Mouse (Mus musculus): ENCODE results near the gene Arl2. TPM values are rescaled to one million over a fixed set of nuclear protein-coding genes. Genes with fewer than 3 reads are reported as not detected.
A peak's percentile ranks its signal among the peaks of the same experiment; 100 is the strongest.
"Not testable (repeated sequence)": the region's sequence is repeated elsewhere in the genome, so short reads cannot be mapped to it uniquely, and the experiment has no call there.

Arl2 gene
- polyA plus RNA-seq, 1 experiment from 2014 or later: 101 TPM

DNA sequence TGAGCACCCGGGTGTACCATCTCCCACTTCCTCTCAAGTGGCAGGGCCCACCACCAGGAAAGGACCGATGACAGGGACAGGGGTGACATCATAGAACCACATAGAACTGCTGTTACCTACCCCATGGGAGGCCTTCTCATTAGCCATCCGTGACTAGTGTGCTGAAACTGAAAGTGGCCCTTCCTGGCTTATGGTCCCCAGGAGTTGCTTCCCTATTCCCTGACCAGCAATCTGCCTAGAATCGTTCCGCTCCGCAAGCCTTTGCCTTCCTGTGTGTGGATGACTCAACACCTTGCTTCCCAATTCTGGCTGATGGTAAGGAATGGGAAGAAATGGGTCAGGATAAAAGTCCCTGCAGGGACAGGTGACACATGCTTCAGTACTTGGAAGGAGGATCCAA lies 15.9 kb upstream of the Arl2 start:
- Histone ChIP-seq H3K36me3 (ENCODE audit: control insufficient read depth, insufficient read depth, low read length) (no peaks in the 10 kb centered on the region), H3K4me1 (replicated peaks; ENCODE audit: control insufficient read depth, insufficient read depth, low read length) (no peaks in the 10 kb centered on the region), H3K9me3 (ENCODE audit: control insufficient read depth, low read length) (no peaks in the 10 kb centered on the region), H3K9ac (ENCODE audit: low read length) (no peak overlapping the region), H3K27ac (ENCODE audit: low read depth) (no peak overlapping the region), H3K4me2 (ENCODE audit: low read length) (no peak overlapping the region), H3K27me3 (replicated peaks; ENCODE audit: control insufficient read depth, insufficient read depth, low read length) (no peaks in the 10 kb centered on the region), H3K4me3 (ENCODE audit: low read depth, low read length) (no peak overlapping the region)
- ATAC-seq (replicated peaks; ENCODE audit: low FRiP score, low TSS enrichment, low read depth): no peak
- WGBS: 69% methylated on average over 6 of the region's 6 CpGs
- no peak for DNase-seq (ENCODE audit: low spot score)

DNA sequence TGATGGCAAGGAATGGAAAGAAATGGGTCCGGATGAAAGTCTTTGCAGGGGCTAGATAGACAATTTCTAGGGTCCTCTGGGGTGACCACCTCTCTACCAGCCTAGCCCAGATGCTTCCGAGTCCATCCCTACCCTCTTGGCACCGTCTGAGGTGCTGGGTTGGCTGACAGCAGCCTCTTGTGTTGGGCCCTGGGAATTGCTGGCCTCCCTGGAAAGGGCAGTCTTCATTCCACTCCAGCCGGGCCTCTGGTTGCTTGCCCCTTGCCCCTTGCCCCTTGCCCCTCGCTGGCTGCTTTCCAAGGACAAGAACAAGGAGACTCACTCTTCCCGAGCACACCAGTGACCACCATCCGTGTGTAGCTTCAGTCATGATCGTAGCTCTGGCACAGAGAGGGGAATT lies 15.0 kb upstream of the Arl2 start:
- no peaks in the 10 kb centered on the region for H3K36me3 ChIP-seq (ENCODE audit: control insufficient read depth, insufficient read depth, low read length)
- WGBS: 59% methylated on average over 8 of the region's 8 CpGs

DNA sequence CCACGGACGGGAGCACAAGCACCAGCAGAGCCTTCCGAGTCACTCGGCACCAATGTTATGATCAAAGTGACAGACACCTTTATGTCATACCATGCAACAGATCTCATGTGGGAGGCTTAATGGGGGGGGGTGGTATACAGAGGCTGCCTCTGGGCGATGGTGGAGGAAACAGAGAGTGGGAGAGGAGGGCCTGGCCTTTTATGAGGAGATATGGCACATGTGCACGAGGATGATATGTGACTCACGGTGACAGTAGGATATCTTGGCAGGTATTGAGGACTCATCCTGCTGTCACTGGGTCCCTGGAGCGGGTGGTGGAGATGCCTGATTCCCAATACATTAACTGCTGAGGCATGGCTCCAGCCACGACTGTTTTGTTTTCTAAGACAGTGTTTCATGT lies 13.8 kb upstream of the Arl2 start:
- no peaks in the 10 kb centered on the region for H3K9me3 ChIP-seq (ENCODE audit: control insufficient read depth, low read length)
- 84% methylated on average over 9 of the region's 9 CpGs for WGBS
- H3K27me3 ChIP-seq (replicated peaks; ENCODE audit: control insufficient read depth, insufficient read depth, low read length): no peaks in the 10 kb centered on the region
- H3K4me2 ChIP-seq (ENCODE audit: low read length): no peak overlapping the region
- H3K36me3 ChIP-seq (ENCODE audit: control insufficient read depth, insufficient read depth, low read length): no peaks in the 10 kb centered on the region
- DNase-seq (ENCODE audit: low spot score) (no peak), ATAC-seq (replicated peaks; ENCODE audit: low FRiP score, low TSS enrichment, low read depth) (no peak)
- H3K27ac ChIP-seq (ENCODE audit: low read depth): no peak overlapping the region
- H3K4me3 ChIP-seq (ENCODE audit: low read depth, low read length): no peak overlapping the region
- H3K9ac ChIP-seq (ENCODE audit: low read length): no peak overlapping the region
- no peaks in the 10 kb centered on the region for H3K4me1 ChIP-seq (replicated peaks; ENCODE audit: control insufficient read depth, insufficient read depth, low read length)

More for the DNA sequence above, 15.0 kb upstream of the Arl2 start:
- no peak overlapping the region for H3K27ac ChIP-seq (ENCODE audit: low read depth)
- H3K9ac ChIP-seq (ENCODE audit: low read length): no peak overlapping the region
- no peak overlapping the region for H3K4me3 ChIP-seq (ENCODE audit: low read depth, low read length)
- no peaks in the 10 kb centered on the region for H3K9me3 ChIP-seq (ENCODE audit: control insufficient read depth, low read length)
- no peaks in the 10 kb centered on the region for H3K27me3 ChIP-seq (replicated peaks; ENCODE audit: control insufficient read depth, insufficient read depth, low read length)
- no peak overlapping the region for H3K4me2 ChIP-seq (ENCODE audit: low read length)
- no peaks in the 10 kb centered on the region for H3K4me1 ChIP-seq (replicated peaks; ENCODE audit: control insufficient read depth, insufficient read depth, low read length)
- no peak for DNase-seq (ENCODE audit: low spot score)
- ATAC-seq (replicated peaks; ENCODE audit: low FRiP score, low TSS enrichment, low read depth): no peak

DNA sequence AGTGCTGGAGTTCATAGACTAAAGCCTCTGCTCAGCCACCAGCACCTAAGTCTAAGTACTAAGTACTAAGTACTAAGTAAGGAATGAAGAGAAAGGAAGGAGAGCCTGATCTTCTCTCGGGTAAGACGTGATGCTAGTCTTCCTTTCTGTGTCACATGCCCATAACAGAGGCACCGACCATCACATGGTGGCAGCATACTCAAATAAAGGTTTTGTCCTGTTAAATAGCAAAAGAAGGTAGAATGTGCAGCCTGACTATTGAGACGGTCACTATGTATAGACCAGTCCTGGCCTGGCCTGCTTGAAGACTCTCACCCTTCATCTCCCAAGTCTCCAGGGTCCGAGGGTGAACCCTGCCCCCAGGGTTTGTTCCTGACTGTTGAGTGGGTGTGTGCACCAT lies 3.5 kb upstream of the Arl2 start:
- WGBS: 79% methylated on average over 5 of the region's 5 CpGs
- no peak overlapping the region for H3K9ac ChIP-seq (ENCODE audit: low read length)
- no peaks in the 10 kb centered on the region for H3K27me3 ChIP-seq (replicated peaks; ENCODE audit: control insufficient read depth, insufficient read depth, low read length)
- no peak for DNase-seq (ENCODE audit: low spot score)
- no peaks in the 10 kb centered on the region for H3K36me3 ChIP-seq (ENCODE audit: control insufficient read depth, insufficient read depth, low read length)
- H3K4me1 ChIP-seq (replicated peaks; ENCODE audit: control insufficient read depth, insufficient read depth, low read length): peaks cover 3% of the 10 kb centered on the region
- no peak for ATAC-seq (replicated peaks; ENCODE audit: low FRiP score, low TSS enrichment, low read depth)
- no peak overlapping the region for H3K27ac ChIP-seq (ENCODE audit: low read depth)
- H3K4me2 ChIP-seq (ENCODE audit: low read length): no peak overlapping the region
- H3K9me3 ChIP-seq (ENCODE audit: control insufficient read depth, low read length): no peaks in the 10 kb centered on the region
- H3K4me3 ChIP-seq (ENCODE audit: low read depth, low read length): no peak overlapping the region

DNA sequence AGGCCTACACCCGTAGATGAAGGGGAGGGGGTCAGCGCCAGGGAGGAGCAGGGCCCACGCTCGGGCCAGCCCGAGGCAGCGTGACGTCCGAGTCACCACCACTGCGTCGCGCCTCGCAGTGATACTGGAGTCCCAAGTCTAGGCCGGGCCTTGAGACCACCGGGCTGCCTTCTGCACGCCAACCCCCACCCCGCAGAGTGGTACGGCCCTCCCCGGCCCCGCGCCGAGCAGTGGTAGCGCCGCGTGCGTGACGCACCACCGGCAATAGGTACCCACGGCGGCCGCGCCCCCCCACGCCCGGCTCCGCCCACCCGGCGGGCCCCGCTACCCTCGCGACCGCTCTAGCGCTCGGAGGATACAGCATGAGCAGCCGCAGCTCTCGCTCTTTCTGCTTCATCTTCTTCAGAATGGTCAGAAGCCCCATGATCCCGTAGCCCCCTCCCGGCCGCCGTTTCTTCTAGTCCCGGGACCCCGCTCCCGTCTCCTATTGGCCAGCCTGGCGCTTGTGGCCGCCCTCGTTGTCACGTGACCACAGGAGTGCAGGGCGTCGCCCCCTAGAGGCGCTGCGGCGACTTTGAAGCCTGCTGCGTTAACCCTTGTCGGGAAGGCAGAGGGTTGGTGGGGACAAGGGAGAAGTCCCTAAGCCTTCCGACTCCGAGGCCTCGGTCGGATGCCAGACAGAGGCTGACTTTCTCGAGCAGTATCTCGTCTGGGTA lies 512 bp downstream of the Arl2 start, which contains the start of gene Batf2:
Batf2 (plus strand) TSS at position 306 of the 716 bp plus-strand sequence.
- H3K9ac ChIP-seq (ENCODE audit: low read length): peak within 1 kb of the TSS; percentile 77
- peak; percentile 94 for ATAC-seq (replicated peaks; ENCODE audit: low FRiP score, low TSS enrichment, low read depth)

DNA sequence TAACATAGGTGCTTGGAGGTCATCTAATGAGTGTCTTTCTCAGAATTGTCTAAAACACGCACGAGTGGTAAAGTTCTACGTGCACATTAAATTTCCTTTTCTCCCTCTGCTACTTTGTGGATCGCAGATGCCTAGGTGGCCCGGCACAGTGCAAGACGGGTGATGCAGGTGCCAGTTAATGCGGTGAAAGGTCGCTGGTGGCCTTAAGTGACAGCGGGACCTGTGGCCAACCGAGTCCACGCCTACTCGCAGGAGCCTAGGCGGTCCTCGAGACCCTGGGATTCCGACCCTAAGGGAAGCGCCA lies 1.0 kb downstream of the Arl2 start:
- no peaks in the 10 kb centered on the region for H3K27me3 ChIP-seq (replicated peaks; ENCODE audit: control insufficient read depth, insufficient read depth, low read length)
- 6% methylated on average over 16 of the region's 16 CpGs for WGBS
- ATAC-seq (replicated peaks; ENCODE audit: low FRiP score, low TSS enrichment, low read depth) (no peak), DNase-seq (ENCODE audit: low spot score) (no peak)
- peaks cover 5% of the 10 kb centered on the region for H3K4me1 ChIP-seq (replicated peaks; ENCODE audit: control insufficient read depth, insufficient read depth, low read length)
- peak overlapping the region; percentile 61 for H3K4me3 ChIP-seq (ENCODE audit: low read depth, low read length)
- H3K4me2 ChIP-seq (ENCODE audit: low read length): peak overlapping the region; percentile 79
- peak overlapping the region; percentile 94 for H3K27ac ChIP-seq (ENCODE audit: low read depth)
- no peaks in the 10 kb centered on the region for H3K9me3 ChIP-seq (ENCODE audit: control insufficient read depth, low read length)
- peak overlapping the region; percentile 77 for H3K9ac ChIP-seq (ENCODE audit: low read length)
- peaks cover 17% of the 10 kb centered on the region; the same call in 1 of the 2 replicates for H3K36me3 ChIP-seq (ENCODE audit: control insufficient read depth, insufficient read depth, low read length)

More for the DNA sequence above, 512 bp downstream of the Arl2 start, which contains the start of gene Batf2:
- peak within 1 kb of the TSS; percentile 79 for H3K4me2 ChIP-seq (ENCODE audit: low read length)
- H3K9me3 ChIP-seq (ENCODE audit: control insufficient read depth, low read length): no peaks in the 10 kb centered on the region
- DNase-seq (ENCODE audit: low spot score): peak; percentile 98
- WGBS: under 1% methylated on average over 68 of the region's 68 CpGs
- H3K27ac ChIP-seq (ENCODE audit: low read depth): peak within 1 kb of the TSS; percentile 94
- H3K4me3 ChIP-seq (ENCODE audit: low read depth, low read length): peak within 1 kb of the TSS; percentile 61
- H3K4me1 ChIP-seq (replicated peaks; ENCODE audit: control insufficient read depth, insufficient read depth, low read length): peaks cover 5% of the 10 kb centered on the region
- peaks cover 12% of the 10 kb centered on the region; the same call in 1 of the 2 replicates for H3K36me3 ChIP-seq (ENCODE audit: control insufficient read depth, insufficient read depth, low read length)
- H3K27me3 ChIP-seq (replicated peaks; ENCODE audit: control insufficient read depth, insufficient read depth, low read length): no peaks in the 10 kb centered on the region

DNA sequence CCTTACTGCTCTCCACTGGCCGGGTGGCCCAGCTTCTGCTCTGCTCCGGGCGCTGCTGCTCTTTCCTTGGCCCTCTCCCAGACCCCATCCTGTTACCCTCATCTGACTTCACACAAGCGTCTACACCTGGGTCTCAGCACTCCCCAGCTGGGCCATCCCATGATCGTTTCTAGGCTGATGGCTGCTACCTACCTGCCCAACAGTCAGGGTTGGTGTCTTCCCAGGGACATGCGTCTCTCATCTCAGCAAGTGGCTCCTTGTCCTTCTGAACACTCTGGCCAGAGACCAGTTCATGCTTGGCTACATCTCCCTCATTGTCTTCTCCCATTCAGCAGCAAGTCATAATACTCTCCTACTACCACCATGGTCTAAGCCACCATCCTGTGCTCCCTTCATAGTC lies 1.6 kb downstream of the Arl2 start:
- Histone ChIP-seq H3K4me1 (replicated peaks; ENCODE audit: control insufficient read depth, insufficient read depth, low read length) (peaks cover 5% of the 10 kb centered on the region), H3K9ac (ENCODE audit: low read length) (peak overlapping the region; percentile 77), H3K36me3 (ENCODE audit: control insufficient read depth, insufficient read depth, low read length) (peaks cover 23% of the 10 kb centered on the region; the same call in 1 of the 2 replicates), H3K27me3 (replicated peaks; ENCODE audit: control insufficient read depth, insufficient read depth, low read length) (no peaks in the 10 kb centered on the region), H3K27ac (ENCODE audit: low read depth) (peak overlapping the region; percentile 94; the same call in 1 of the 2 replicates), H3K4me2 (ENCODE audit: low read length) (peak overlapping the region; percentile 79), H3K9me3 (ENCODE audit: control insufficient read depth, low read length) (no peaks in the 10 kb centered on the region), H3K4me3 (ENCODE audit: low read depth, low read length) (no peak overlapping the region)
- no peak for DNase-seq (ENCODE audit: low spot score)
- ATAC-seq (replicated peaks; ENCODE audit: low FRiP score, low TSS enrichment, low read depth): no peak
- whole genome bisulfite sequencing: 95% methylated on average over 6 of the region's 6 CpGs

DNA sequence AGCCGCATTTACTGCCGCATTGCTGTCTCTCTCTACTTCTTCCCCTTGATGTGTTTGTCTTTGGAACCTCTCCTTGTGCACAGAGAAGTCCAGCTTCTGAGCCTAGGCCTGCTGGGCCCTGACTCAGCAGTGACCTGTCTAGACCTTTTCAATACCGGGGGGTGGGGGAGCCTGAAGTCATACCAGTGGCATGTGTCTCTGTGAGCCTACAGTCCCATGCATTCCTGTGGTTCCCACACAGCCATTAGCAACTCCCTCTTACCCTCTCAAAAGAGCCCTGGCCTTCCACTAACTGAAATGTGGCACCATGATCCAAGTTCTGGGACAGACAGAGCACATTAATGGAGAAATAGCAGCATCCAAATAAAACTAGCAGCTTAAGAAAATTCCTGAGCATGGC lies 5.0 kb downstream of the Arl2 start:
- Histone ChIP-seq H3K9ac (ENCODE audit: low read length) (no peak overlapping the region), H3K36me3 (ENCODE audit: control insufficient read depth, insufficient read depth, low read length) (peaks cover 27% of the 10 kb centered on the region; the same call in 1 of the 2 replicates), H3K4me3 (ENCODE audit: low read depth, low read length) (no peak overlapping the region), H3K4me2 (ENCODE audit: low read length) (no peak overlapping the region), H3K27ac (ENCODE audit: low read depth) (no peak overlapping the region), H3K4me1 (replicated peaks; ENCODE audit: control insufficient read depth, insufficient read depth, low read length) (peaks cover 5% of the 10 kb centered on the region), H3K9me3 (ENCODE audit: control insufficient read depth, low read length) (no peaks in the 10 kb centered on the region), H3K27me3 (replicated peaks; ENCODE audit: control insufficient read depth, insufficient read depth, low read length) (no peaks in the 10 kb centered on the region)
- WGBS: 83% methylated on average over 3 of the region's 3 CpGs
- ATAC-seq (replicated peaks; ENCODE audit: low FRiP score, low TSS enrichment, low read depth): no peak
- DNase-seq (ENCODE audit: low spot score): no peak

DNA sequence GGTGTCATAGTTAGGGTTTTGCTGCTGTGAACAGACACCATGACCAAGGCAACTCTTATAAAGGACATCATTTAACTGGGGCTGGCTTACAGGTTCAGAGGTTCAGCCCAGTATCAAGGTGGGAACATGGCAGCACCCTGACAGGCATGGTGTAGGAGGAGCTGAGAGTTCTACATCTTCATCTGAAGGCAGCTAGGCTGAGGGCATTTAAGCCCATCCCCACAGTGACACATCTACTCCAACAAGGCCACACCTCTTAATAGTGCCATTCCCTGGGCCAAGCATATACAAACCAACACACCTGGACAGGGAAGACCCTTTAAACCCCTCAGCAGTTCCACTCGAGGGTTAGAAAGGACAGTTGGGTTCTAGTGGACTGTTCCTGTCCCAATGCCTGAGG lies 8.2 kb downstream of the Arl2 start:
- DNase-seq (ENCODE audit: low spot score); ATAC-seq (replicated peaks; ENCODE audit: low FRiP score, low TSS enrichment, low read depth): not testable (repeated sequence)
- WGBS: 54% methylated on average over 1 of the region's 1 CpGs

More for the DNA sequence above, 8.2 kb downstream of the Arl2 start:
- not testable (repeated sequence) for H3K4me3 ChIP-seq (ENCODE audit: low read depth, low read length); H3K4me2 ChIP-seq (ENCODE audit: low read length); H3K9ac ChIP-seq (ENCODE audit: low read length); H3K27me3 ChIP-seq (replicated peaks; ENCODE audit: control insufficient read depth, insufficient read depth, low read length); H3K9me3 ChIP-seq (ENCODE audit: control insufficient read depth, low read length); H3K4me1 ChIP-seq (replicated peaks; ENCODE audit: control insufficient read depth, insufficient read depth, low read length); H3K27ac ChIP-seq (ENCODE audit: low read depth)
- H3K36me3 ChIP-seq (ENCODE audit: control insufficient read depth, insufficient read depth, low read length): peaks cover 27% of the 10 kb centered on the region; the same call in 1 of the 2 replicates

All from intestine, embryonic 14.5 days (tissue).